Mouse (Mus musculus) frontal cortex, adult (tissue): ENCODE measurements around the gene Tpk1.

ENCODE experiments used
- ATAC-seq: cut with Nextera tagmentation; 2 replicates; pipeline ENCODE4 v1.9.2; 2017; ENCODE audit warnings: mild to moderate bottlenecking, moderate library complexity, mixed read lengths; ENCODE audit not compliant: low TSS enrichment

The Tpk1 gene

GRCm38 (mm10) chr6:43435987-43436541 lies 230.0 kb downstream of the Tpk1 start:
- ATAC-seq: no peak

GRCm38 (mm10) chr6:43434365-43434764 lies 231.7 kb downstream of the Tpk1 start:
- no peak for ATAC-seq

DNA sequence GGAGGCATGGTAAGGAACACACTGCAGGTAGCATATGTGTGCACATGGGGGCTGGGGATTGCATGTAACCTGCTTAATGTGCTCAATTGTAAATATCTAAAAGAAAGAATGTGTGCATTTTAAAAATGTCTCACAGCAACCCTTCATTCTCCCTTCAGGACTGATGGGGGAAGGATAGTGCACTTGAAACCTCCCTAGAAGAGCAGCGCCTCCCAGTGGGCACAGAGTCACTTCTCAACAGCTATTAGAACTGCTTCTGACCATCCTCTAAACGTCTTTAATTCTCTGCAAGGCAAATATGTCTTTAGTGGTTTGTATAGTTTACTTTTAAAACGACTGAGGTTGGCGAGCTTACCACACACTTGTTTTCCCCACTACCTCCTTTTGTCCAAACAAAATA lies 241.1 kb downstream of the Tpk1 start:
- 0 out of 2 replicates have a peak, but pooled peaks have one; percentile 40 for ATAC-seq

DNA sequence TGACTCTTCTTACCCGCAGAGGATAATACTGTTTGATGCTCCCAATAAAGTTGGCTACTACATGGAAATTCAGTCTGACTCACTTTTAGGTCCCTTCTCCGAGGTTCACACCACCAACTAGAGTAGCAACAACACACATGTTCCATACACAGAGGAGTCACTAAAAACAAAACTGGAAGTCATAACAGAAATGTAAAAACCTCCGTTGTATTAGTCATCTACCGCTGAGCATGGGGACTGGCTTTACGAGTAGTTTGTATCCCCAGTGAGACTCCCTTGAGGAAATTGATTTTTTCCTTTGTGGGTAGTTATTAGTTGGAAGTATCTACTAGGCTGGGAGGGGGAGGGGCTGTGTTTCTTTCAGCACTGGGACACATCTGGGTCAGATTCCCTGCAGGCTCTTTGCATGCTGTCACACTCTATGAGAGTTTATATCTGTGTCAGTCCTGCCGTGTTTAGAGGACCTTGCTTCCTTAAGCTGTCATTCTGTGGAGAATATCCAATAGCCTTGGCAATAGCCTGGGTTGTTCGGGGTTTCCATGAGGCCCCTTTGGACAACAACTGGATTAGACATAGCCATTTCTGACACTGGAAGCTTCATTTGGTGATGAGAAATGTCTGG lies 245.6 kb downstream of the Tpk1 start:
- ATAC-seq: no peak

- no peak for ATAC-seq
These were observed 257.1 kb downstream of the Tpk1 start for GRCm38 (mm10) chr6:43408949-43409348.

GRCm38 (mm10) chr6:43403076-43403475 lies 263.0 kb downstream of the Tpk1 start:
- peak; percentile 57 for ATAC-seq

DNA sequence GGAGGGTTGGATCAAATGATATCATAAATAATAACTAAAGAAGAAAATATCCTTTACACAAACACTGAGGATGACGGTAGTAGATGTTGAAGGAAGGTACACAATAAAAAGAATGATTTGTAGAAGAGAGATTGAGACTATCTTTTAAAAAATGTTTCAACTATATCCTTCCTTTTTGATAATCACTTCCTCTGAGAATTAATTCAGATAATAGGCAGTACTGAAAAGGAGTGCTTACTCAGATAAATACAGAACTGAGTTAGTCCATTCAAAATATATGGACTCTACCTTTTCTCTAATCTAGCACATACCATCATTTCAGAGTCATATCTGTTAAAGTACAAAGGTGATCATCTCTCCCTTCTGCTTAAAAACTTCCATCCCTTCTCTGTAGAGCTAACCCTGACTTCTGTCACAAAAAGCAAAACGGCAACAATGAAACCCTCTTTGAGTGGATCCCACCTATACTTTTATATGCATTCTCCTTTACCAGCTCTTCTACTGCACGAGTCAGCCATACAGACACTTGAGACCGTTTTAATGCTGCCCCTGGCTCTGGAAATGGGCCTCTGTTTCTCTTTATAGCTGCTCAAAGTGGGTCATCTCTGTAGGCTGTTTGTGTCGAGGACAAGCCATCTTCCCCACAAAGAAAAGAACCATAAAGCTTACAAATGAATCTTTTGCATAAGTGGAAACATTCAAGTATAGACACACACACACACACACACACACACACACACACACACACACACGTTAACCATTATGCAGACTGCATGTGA lies 263.7 kb downstream of the Tpk1 start:
- ATAC-seq: peak; percentile 95

GRCm38 (mm10) chr6:43396426-43396825 lies 269.7 kb downstream of the Tpk1 start:
- no peak for ATAC-seq

GRCm38 (mm10) chr6:43395538-43395937 lies 270.5 kb downstream of the Tpk1 start:
- ATAC-seq: peak; percentile 100

- no peak for ATAC-seq
These were observed 274.7 kb downstream of the Tpk1 start for GRCm38 (mm10) chr6:43391358-43391757.

DNA sequence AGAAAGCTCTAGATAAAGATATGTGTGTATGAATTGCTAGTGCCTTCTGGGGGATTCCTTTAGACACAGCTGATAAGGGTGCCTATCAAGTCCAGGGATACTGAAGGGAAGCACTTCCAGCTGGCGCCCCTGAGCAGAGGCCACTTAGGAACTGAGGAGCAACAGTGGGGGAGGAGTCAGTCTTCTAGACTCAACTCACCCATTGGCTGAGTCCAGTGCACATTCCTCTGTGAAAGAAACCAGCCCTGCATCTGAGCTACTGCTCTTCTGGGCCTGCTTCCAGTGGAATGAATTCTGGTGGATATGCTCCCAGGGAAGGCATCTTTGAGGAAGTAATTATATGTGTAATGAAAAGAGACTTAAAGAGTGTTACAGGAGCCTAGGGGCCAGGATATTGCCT lies 278.8 kb downstream of the Tpk1 start:
- ATAC-seq: no peak

DNA sequence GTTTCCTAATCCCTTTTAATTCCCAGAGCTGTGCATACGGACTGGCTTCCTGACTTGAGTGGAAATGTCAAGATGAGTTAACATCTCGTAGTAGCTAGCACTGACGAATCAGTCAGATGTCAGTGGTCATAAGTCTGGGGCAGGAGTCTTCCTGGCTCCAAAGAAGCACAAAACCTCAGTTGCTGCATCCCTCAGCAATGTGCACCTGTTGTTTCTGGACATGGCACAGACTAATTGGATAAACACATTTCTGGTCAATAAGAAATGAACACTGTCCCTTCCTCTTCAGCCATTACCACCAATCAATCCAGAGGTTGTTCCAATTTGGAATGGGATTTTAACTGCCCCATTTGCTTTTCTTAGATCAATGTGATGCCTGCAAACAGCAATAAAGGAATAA lies 281.2 kb downstream of the Tpk1 start:
- no peak for ATAC-seq

DNA sequence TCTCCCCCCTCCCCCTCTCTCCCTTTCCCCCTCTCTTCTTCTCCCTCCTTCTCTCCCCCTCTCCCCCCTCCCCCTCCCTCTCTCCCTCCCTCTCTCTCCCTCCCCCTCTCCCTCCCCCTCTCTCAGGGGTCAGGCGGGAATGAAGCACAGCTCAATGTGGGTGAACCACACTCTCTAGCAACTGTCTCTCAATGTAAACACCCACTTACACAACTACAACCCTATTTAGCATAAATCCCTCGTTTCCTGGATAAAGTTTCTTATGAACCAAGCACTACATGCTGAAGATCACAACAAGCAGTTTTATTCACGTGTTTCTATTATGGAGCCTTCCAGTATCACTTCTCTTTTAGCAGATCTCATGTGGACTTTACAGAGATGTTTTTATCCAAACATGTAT lies 281.8 kb downstream of the Tpk1 start:
- peak; percentile 62; the same call in 1 of the 2 replicates for ATAC-seq

DNA sequence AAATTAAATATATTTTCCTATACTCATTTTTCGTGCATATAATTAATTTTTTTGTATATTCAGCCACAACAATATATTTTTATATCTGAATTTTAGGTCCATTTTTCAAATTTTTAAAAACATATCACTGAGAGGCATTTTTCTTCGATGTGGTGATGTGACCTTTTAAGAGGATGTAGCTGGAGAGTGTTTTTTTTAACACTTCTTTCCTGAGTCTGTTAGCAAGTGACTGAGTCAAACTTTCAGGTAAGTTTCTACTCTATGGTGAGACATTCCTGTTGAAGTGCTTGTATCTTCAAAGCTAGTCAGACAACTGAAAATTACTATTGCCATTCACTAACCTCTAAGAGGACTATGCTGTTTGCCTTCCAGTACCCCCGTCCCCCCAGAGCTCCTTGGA lies 283.3 kb downstream of the Tpk1 start:
- ATAC-seq: no peak

GRCm38 (mm10) chr6:43382284-43382683 lies 283.8 kb downstream of the Tpk1 start:
- no peak for ATAC-seq

DNA sequence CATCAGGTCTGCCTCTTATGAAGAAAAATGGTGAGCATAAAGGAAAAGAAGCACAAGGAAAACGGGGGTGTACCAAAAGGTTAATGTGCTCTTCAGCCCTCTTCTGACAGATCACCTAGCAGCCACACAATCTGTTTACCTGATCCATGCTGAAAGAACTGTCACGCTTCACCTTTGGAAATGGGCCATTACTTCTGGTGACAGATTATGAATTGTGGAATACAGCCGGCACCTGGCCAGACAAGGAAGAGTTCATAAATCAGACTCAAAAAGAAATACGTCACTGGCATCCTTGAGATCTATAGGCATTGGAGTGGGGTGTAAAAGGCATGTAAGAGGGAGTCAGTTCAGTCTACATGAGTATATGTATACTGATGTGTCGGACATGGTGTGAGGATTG lies 292.9 kb downstream of the Tpk1 start:
- ATAC-seq: no peak

DNA sequence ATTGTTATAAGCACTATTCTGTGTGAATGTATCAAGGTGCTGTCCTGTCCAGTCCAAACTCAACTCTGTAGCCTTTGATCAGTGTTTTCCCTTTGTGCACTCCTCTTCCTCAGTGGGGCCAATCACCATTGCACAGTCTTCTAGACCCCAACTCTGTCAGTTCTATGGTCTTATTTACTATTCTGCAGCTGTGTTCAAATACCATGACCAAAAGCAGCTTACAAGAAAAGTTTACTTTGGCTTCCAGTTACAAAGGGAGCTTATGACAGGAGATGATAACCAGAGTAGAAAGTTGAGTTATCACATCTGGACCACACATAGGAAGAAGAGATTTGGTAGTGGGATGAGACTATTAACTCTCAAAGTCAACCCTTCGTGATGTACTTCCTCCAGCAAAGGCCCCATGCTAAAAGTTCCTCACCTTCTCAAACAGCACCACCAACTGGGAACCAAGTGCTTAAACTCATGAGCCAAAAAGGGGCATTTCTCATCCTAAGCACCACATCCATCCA lies 298.6 kb downstream of the Tpk1 start:
- ATAC-seq: no peak

- no peak for ATAC-seq
These were observed 299.1 kb downstream of the Tpk1 start for GRCm38 (mm10) chr6:43366952-43367351.

GRCm38 (mm10) chr6:43363917-43364316 lies 302.2 kb downstream of the Tpk1 start:
- ATAC-seq: peak; percentile 20; the same call in 1 of the 2 replicates

DNA sequence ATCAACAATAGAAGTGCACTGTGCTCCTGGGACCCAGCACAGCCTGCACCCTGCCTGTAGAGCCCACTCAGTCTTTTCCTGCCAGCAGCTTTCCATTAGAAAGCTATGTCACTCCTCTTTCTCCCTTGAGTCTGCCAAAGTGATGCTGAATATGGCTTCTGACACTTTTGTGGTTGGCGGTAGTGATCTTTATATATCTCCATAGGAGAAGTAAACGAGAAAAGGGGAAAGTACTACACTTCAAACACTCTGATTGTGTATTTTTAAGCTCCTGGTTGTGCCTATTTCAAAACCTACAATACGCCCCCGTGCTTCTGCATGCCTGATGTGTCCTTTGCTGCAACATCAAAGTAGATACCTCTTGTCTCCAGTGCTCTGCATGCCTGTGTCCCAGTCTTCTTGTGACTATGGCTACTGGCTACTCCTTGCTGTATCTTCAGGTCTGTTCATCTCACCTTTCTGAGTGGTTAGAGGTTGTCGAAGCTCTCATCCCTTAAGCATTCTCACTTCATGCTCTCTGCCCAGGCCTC lies 302.7 kb downstream of the Tpk1 start:
- peak; percentile 92 for ATAC-seq

GRCm38 (mm10) chr6:43361248-43361647 lies 304.8 kb downstream of the Tpk1 start:
- no peak for ATAC-seq

DNA sequence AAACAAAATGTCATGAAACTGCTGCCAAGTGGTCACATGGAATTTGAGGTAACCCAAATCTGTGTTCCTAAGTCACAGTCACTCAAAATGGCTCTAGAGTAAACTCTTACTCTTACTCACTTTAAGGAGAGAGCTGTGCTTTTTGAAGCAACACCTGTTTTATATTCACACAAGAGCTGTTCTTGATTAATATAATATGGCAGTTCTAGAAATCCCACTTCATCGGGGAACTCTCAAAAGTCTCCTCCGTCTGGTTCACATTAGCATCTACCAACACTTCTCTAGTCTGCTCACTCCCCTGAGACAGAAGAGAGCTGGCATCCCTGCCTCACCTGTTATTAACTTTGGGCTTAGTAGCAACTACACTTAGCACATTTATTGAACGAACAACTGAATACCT lies 305.9 kb downstream of the Tpk1 start:
- no peak for ATAC-seq
